Mouse (Mus musculus) MN1 (cell line): ENCODE measurements around the gene Trim7.
"Not testable (repeated sequence)": the region's sequence is repeated elsewhere in the genome, so short reads cannot be mapped to it uniquely, and the experiment has no call there.

Experiments used
- DNase-seq: peaks from one replicate; pipeline ENCODE4 v3.0.0-alpha.2; 2016; ENCODE audit warnings: low spot score

Trim7 gene

DNA sequence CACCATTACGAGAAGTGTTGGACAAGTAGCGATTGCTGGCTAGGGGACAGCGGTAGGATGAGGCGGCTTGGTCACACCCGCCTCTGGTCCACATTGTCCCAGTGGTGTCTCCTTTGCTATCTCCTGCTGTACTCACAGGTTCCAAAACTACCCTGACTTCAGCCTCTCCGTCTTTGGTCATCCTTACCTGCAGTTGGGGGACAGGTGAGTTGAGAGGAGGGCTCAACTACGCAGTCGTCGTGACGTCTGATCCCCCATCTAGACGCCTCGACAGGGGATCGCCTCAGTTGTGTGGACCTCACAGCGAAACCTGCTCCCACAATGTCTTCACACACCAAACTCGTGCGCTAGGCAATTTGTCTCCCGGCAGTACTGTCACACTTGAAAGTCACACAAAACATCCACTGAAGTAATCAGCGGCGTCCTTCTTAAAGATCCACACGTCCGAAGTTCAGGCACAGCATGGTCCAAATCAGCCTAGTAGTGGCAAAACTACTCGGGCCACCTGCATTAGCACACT, 1.6 kb upstream of the Trim7 start:
- no peak for DNase-seq

DNA sequence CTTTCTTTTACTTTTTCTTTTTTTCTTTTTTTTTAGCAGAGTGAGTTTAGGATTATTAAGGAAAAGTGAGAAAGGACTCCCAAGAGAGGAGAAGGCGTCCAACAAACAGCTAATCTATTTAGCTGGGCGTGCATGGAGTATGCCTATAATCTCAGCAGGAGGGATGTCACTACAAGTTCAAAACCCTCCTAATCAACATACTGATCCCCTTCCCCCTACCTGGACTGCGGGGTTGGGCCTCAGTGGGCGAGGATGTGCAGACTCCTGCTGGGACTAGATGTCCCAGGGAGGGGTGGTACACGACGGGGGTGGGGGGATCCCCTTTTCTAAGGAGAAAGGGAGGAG, 784 bp downstream of the Trim7 start:
- DNase-seq = peak; percentile 70

DNA sequence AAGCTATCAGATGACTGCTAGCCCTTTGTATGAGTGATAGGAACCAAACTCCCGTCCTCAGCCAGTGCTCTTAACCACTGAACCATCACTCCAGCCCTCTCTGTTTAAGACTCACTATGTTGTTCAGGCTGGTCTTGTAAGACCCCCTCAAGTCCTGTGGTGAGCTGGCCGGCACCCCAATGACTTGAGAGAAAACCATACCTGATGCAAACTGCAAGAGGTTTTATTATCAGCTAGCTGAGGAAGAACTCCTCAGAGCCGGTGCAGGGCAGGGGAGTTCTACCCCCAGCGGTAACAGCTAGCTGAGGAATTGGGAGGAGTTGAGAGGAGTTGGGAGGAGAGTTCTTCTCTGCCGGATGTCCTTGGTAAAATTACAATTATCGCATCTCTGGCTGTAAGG, 2.0 kb downstream of the Trim7 start:
- no peak for DNase-seq

GRCm38 (mm10) chr11:48830279-48830678, 4.3 kb downstream of the Trim7 start:
- DNase-seq = no peak

DNA sequence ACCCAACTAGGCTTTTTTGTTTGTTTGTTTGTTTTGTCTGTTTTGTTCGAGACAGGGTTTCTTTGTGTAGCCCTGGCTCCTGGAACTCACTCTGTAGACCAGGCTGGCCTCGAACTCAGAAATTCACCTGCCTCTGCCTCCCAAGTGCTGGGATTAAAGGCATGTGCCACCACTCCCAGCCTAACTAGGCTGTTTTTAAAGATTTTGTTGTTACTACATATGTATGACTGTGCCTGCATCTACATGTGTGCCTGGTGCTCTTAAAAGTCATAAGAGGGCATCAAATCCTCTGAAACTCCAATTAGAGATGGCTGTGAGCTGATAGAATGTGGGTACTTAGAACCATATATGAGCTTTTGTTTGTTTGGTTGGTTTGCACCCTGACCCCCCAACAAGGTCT, 5.3 kb downstream of the Trim7 start:
- DNase-seq = no peak

DNA sequence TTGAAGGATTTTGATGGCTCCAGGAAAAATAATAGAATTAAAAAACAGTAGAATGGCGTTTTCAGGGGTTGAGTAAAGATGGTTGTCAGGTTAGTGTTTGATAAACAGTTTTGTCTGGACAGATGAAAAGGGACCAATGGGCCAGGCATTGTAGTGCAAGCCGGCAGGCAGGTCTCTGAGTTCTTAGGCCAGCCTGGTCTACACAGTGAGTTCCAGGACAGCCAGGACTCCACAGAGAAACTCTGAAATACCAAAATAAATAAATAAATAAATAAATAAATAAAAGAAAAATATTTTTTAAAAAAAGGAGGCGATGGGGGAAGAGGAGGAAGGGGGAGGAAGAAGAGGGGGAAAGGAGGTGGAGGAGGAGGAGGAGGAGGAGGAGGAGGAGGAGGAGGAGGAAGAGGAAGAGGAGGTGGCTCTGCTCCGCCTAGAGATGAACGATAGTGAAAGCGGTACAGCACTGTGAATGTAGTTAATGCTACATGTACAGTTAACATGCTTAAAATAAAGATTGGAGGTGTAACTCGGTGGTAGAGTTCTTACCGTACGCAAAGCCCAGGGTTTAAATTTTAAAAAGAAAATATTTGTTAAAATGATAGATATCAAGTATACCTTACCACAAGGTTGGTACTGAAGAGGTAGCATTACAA, 7.3 kb downstream of the Trim7 start:
- DNase-seq = no peak

- DNase-seq = peak; percentile 97
Observed at GRCm38 (mm10) chr11:48833731-48834639, 8.0 kb downstream of the Trim7 start.

DNA sequence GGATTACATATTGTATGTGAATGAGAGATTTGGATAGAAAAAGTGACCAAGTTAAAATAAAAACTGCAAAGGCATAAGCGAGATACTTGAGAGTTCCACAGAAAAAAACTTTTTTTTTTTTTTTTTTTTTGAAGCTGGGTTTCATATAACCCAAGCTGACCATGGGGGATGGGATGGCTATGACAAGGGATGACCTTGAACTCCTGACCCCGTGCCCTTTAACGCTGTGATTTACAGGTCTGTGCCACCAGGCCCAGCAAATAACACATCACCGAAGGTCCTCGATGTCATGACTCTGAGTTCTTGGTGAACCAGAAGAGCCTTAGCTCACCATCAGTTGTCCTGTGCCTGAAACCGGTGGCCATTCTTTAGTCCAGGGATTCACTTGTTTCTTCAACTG, 10.0 kb downstream of the Trim7 start:
- DNase-seq = no peak

DNA sequence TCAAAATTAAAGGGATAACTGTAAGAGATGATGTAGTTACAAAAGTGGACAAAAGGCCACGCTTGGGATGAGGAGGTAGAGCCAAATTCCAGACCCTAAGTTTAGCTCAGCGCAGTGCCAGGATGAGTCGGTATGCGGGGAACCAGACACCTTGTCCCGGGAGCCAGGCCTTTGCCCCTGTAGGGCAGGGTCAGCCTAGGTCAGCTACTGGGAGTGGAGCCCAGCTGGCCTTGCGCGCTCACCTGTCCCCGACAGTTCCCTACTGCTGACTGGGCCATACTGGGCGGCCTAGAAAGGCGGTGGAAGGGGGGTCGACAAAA, 11.0 kb downstream of the Trim7 start:
- DNase-seq = no peak

GRCm38 (mm10) chr11:48837310-48838180, 11.6 kb downstream of the Trim7 start:
- DNase-seq = peak; percentile 82

DNA sequence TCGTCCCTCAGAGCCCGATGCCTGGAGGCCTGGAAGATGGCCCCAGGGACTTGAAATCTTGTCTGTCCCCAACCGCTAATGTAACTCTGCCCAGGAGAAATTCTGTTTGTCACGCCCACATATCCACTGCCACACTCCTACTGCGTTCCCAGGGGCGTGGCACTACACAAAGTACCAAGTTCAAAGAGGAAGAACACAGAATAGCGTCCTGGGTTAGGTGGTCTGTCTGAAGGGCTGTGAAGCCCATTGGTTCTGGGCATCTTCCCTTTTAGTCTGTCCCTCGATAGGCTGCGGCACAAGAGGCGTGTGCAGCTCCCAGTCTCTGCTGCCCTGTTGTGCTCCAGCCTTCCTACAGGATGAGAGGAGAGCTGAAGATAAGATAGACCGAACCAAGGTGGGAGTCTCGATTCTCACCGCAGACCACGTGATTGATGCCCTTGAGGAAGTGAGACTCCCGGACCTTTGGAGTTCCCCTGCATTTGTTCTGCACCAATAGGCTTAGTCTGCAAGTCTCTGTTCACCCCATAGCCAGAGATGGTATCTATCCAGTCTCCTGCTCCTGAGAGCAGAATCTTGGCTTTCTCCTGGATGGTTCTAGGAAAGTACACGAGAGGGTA, 12.3 kb downstream of the Trim7 start:
- DNase-seq = peak; percentile 74

DNA sequence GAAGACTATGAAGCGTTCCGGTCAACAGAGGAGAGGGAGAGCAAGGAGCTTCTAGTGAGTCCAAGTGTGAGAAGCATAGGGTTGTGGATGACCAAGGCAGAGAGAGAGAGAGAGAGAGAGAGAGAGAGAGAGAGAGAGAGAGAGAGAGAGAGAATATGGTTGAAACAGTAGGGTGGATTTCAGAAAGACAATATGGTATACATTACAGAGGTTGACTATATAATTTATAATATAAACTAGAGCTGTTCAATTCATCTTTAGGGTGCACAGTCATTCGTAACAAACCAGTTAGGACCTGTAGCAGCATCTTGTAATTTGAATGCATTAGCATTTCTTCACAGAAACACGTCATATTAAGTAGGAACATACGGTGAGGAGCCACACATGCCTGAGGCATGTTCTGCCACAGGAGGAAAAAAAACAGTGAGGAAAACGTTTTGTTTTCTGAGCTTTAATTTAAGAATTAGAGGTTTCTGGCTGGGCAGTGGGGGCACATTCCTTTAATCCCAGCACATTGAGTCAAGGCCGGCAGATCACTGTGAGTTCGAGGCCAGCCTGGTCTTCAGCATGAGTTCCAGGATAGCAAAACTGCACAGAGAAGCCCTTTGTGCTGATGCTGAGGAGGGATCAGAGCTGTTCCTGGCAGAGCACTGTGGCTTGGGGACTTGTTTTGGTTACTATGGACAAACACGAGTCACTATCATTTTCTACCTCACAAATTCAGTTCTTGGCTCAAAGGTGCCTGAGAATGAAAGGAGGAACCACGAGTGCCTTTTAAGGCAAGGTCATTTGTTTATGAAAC, 13.1 kb downstream of the Trim7 start:
- no peak for DNase-seq

DNA sequence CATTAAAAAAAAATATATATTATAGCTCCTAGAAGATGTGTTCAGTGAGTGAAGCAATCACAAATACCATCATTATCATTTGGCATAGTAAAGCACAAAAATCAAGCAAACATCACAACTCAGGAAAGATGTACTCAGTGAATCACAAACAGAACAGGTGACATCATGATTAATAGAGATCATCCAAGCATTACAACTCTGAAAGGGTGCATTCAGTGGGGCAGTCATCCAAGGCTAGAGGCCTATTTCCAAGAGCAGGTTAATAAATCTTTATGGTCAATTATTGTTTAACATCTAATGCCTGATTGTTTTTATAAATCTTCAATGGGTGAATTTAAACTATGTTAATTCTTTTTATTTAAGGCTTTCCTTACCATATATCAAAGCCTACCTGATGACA, 14.9 kb downstream of the Trim7 start:
- no peak for DNase-seq

DNA sequence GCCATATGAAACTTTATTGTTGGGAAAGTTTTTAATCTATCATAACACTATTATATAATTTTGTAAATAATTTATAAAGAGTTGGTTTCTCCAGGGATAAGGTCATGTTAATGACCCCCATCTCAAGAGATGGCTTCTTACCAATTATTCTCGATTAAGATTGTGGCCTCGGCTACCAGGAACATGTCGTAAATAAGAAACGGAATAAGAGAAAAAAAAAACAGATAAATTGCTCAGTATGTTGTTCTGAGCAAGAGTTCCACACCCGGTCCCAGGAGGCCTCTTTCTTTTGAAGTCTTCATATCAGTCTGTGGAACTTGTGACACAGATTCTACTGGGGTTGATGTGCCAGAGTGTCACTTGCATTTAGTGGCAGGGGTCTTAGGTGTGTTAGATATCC, 15.3 kb downstream of the Trim7 start:
- no peak for DNase-seq

DNA sequence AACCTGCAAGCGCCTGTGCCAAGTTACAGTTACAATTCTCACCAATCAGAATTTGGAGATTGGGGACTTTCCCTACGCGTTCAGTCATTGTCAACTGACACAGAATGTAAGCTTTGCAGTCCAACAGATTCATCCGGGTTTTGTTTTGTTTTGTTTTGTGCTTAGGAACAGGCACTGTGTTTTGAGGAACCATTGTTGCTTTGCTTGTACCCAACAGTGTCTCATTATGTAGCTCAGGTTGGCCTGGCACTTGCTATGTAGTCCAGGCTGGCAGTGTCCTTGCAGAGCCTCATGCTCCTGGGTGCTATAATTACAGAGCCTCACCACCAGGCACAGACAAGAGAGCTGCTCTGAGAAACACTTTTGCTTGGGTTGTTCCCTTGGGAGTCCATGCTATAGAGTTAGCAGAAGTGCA, 16.4 kb downstream of the Trim7 start:
- DNase-seq = no peak

GRCm38 (mm10) chr11:48843202-48843601, 17.3 kb downstream of the Trim7 start:
- no peak for DNase-seq

GRCm38 (mm10) chr11:48844309-48844708, 18.4 kb downstream of the Trim7 start:
- no peak for DNase-seq

GRCm38 (mm10) chr11:48845244-48845815, 19.4 kb downstream of the Trim7 start:
- no peak for DNase-seq

DNA sequence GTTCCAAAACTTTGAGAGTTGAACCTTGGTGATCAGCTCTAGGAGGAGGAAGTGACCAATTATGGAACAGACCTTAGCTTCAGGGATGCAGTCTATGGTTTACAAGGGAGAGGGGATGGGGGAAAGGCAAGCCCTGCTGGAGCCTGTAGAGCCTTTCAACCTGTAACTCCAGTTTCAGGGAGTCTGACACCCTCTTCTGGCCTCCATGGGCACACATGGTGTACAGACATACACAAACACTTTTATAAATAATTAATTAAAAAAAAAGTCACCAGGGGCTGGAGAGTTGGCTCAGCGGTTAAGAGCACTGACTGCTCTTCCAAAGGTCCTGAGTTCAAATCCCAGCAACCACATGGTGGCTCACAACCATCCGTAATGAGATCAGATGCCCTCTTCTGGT, 20.4 kb downstream of the Trim7 start:
- DNase-seq = not testable (repeated sequence)

GRCm38 (mm10) chr11:48846881-48847280, 20.9 kb downstream of the Trim7 start:
- DNase-seq = no peak

DNA sequence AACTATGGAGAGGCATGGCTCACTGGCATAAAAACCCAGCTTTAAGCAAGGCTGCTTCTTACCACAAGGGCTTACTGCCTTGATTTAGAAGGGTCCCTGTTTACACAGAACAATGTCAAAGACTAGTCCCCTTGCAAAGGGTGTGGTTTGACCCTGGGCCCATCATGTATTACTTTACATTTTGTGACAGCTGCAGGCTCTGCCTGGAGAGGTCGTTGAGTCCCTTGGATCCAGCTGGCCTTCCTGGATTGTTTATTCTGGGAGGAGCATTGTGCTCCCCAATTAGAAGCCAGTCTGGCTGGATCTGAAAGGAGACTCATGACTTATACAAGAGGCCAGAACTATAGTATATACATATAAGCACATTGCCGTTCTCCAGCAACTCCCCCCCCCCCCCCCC, 24.3 kb downstream of the Trim7 start:
- DNase-seq = no peak
